Mouse (Mus musculus) hindbrain, embryonic 15.5 days (tissue): ENCODE data around the gene Trim43a. TPM values are rescaled to one million over a fixed set of nuclear protein-coding genes. Genes with fewer than 3 reads are reported as not detected.
"Not testable (repeated sequence)": the region's sequence is repeated elsewhere in the genome, so short reads cannot be mapped to it uniquely, and the experiment has no call there.

ENCODE experiments used
- ATAC-seq: fragments of 200-750 bp; cut with Nextera tagmentation; 2 replicates; pipeline ENCODE4 v1.8.0; 2017; ENCODE audit warnings: low read depth, moderate number of reproducible peaks, moderate TSS enrichment; ENCODE audit not compliant: low FRiP score
- H3K27ac ChIP-seq: fragments of 300-500 bp; sonication (generic); replicated peaks from 2 replicates; pipeline ENCODE4 v1.5.1; 2015; ENCODE audit warnings: mild to moderate bottlenecking, inconsistent platforms
- H3K27me3 ChIP-seq: fragments of 300-500 bp; sonication (generic); 2 replicates; pipeline ENCODE4 v1.6.1; 2015; ENCODE audit warnings: control low read depth, inconsistent platforms
- H3K36me3 ChIP-seq: fragments of 300-500 bp; sonication (generic); 2 replicates; pipeline ENCODE4 v1.6.1; 2015; ENCODE audit warnings: control low read depth, inconsistent platforms
- H3K4me1 ChIP-seq: fragments of 300-500 bp; sonication (generic); replicated peaks from 2 replicates; pipeline ENCODE4 v1.6.1; 2015; ENCODE audit warnings: control low read depth, inconsistent platforms
- H3K4me2 ChIP-seq: fragments of 300-500 bp; sonication (generic); 2 replicates; pipeline ENCODE4 v1.6.1; 2015; ENCODE audit warnings: moderate library complexity, mild to moderate bottlenecking, inconsistent platforms
- H3K4me3 ChIP-seq: fragments of 300-500 bp; sonication (generic); 2 replicates; pipeline ENCODE4 v1.5.1; 2015; ENCODE audit warnings: mild to moderate bottlenecking, inconsistent platforms
- H3K9ac ChIP-seq: fragments of 300-500 bp; sonication (generic); 2 replicates; pipeline ENCODE4 v1.6.1; 2015; ENCODE audit warnings: inconsistent platforms
- H3K9me3 ChIP-seq: fragments of 300-500 bp; sonication (generic); 2 replicates; pipeline ENCODE4 v1.6.1; 2016; ENCODE audit warnings: control low read depth, inconsistent platforms
- WGBS: fragments of 180-500 bp; shearing (Covaris S2); methylation state at CpG from one replicate; pipeline ENCODE4 v1.1.7; 2015; 5-methylcytosine and 5-hydroxymethylcytosine counted together
- polyA plus RNA-seq: library from polyadenylated mRNA; unstranded; fragments of >200 nt; fragmentation: Nextera tagmentation; extraction: Ambion mirVana; gene quantifications from 2 replicates; pipeline ENCODE4 v1.2.1, GENCODE M21; 2015

Trim43a gene
- polyA plus RNA-seq, 1 experiment from 2014 or later = 0.14 TPM

GRCm38 (mm10) chr9:88561476-88561875, 19.2 kb upstream of the Trim43a start:
- not testable (repeated sequence) for H3K4me1 ChIP-seq, H3K9me3 ChIP-seq, H3K4me3 ChIP-seq, H3K4me2 ChIP-seq, ATAC-seq, H3K27me3 ChIP-seq, H3K9ac ChIP-seq, H3K27ac ChIP-seq
- WGBS = 97% methylated on average over 2 of the region's 2 CpGs
- peaks cover 64% of the 10 kb centered on the region for H3K36me3 ChIP-seq

DNA sequence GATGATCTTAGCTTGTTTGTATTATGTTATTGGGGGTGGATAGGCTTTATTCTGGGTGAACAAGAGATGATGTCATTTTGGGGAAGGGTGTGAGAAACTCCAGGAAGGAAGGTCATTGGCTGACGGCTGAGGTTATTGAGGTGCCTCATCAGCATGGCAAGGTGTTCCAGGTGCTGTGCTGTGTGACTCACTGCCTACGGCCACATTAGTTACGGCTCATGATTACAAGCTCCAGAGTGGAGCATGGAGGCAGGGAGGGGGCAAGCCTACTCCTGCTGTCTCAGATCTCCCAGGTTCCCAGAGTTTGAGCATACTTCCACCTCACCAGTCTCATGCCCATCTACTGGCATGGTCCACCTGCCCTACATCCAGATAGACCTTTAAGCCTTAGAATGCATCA, 10.2 kb upstream of the Trim43a start:
- 98% methylated on average over 3 of the region's 3 CpGs for WGBS
- not testable (repeated sequence) for H3K4me2 ChIP-seq, H3K4me3 ChIP-seq, H3K4me1 ChIP-seq, H3K27ac ChIP-seq, H3K27me3 ChIP-seq, H3K9ac ChIP-seq
- H3K36me3 ChIP-seq = peaks cover 43% of the 10 kb centered on the region
- H3K9me3 ChIP-seq = peaks cover 29% of the 10 kb centered on the region
- peak; percentile 63; the same call in 1 of the 2 replicates for ATAC-seq

DNA sequence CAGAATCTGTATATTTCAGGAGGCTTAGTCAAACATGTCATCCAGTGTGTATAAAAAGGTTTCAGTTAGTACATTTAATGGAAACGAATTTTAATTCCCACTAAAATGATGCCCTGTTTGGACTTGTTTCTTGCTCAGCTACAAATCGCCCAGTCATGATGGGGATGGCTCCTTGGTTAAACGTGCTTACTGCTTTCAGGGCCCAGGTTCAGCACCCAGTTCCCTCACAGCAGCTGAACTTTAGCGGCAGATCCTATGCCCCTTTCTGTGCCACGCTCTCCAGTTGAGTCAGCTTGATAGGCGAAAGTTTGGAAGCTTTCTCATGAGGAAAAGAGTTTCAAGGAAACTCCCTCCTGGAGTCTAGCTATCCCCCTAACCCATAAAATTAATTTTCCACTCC, 13.0 kb downstream of the Trim43a start:
- not testable (repeated sequence) for H3K9me3 ChIP-seq, H3K27me3 ChIP-seq, H3K36me3 ChIP-seq, H3K4me3 ChIP-seq, H3K9ac ChIP-seq, ATAC-seq, H3K4me1 ChIP-seq, H3K4me2 ChIP-seq, H3K27ac ChIP-seq
- 87% methylated on average over 6 of the region's 6 CpGs for WGBS

- not testable (repeated sequence) for H3K4me1 ChIP-seq, H3K36me3 ChIP-seq, H3K9me3 ChIP-seq, H3K27me3 ChIP-seq, H3K27ac ChIP-seq
- peak; percentile 99 for ATAC-seq
- Histone ChIP-seq H3K4me2 (peak overlapping the region; percentile 62), H3K9ac (peak overlapping the region; percentile 44), H3K4me3 (peak overlapping the region; percentile 42)
- WGBS = 2% methylated on average over 47 of the region's 50 CpGs
These were observed 18.8 kb downstream of the Trim43a start for GRCm38 (mm10) chr9:88599206-88600162.

DNA sequence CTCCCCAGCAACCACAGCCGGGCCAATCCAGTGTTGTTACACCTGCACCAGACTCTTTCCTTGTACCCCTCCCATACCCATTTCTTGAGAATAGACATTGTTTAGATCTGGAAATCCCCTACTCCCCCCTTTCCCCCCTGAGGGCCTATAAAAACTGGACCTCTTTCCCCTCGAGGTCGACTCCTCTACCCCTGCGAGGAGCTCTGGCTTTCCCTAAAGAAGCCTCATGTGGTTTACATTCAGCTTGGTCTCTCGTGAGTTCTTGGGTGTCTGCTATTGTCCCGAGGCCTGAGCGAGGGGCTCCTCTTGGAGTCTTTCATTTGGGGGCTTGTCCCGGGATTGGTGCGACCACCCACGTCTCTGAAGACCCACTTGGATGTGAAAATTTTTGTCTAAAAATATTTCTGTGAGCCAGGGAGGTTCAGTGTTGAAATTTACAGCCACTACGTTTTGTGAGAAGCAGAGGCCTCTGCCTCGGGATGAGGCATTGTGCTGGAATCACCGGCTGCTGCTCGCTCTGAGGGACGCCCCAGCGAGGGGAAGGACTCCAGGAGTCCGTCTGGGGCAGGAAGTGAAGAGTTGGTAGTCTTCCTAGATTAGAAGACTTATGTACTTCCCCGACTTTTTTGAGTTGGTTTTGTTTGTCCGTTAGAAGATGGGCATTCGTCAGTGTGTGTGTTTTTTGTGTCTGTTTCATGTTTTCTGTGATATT, 45.3 kb downstream of the Trim43a start:
- not testable (repeated sequence) for H3K4me2 ChIP-seq, H3K9me3 ChIP-seq, H3K4me3 ChIP-seq, H3K36me3 ChIP-seq, H3K27me3 ChIP-seq, H3K27ac ChIP-seq, H3K4me1 ChIP-seq, ATAC-seq, H3K9ac ChIP-seq
- WGBS = 71% methylated on average over 17 of the region's 20 CpGs

GRCm38 (mm10) chr9:88638125-88638524, 57.4 kb downstream of the Trim43a start:
- WGBS = 94% methylated on average over 1 of the region's 1 CpGs
- H3K27me3 ChIP-seq, H3K4me2 ChIP-seq, H3K27ac ChIP-seq, ATAC-seq, H3K4me3 ChIP-seq, H3K9me3 ChIP-seq, H3K9ac ChIP-seq, H3K36me3 ChIP-seq, H3K4me1 ChIP-seq: not testable (repeated sequence)

Other genes with a start within 250 kb of the Trim43a start
- gene Snx14, start 141.9 kb upstream of the Trim43a start, polyA plus RNA-seq = 34.0 and 36.0 TPM in 2 replicates
- gene Gm20537, start 124.3 kb upstream of the Trim43a start, polyA plus RNA-seq = 0.49 and 0.57 TPM in 2 replicates
- gene Syncrip, start 98.3 kb upstream of the Trim43a start, polyA plus RNA-seq = 71.2 and 77.0 TPM in 2 replicates
- 17.2 and 19.8 TPM in 2 replicates for gene Zfp949, start 32.9 kb upstream of the Trim43a start, polyA plus RNA-seq
- gene Mthfsl, start 139.4 kb downstream of the Trim43a start, polyA plus RNA-seq = 39.5 and 45.4 TPM in 2 replicates
- 0.25 and 0.41 TPM in 2 replicates for gene Bcl2a1d, start 151.0 kb downstream of the Trim43a start, polyA plus RNA-seq